Mouse (Mus musculus): ENCODE data around the gene Zfp750. TPM values are rescaled to one million over a fixed set of nuclear protein-coding genes. Genes with fewer than 3 reads are reported as not detected.

Gene Zfp750
- total RNA-seq, 2 experiments from 2014 or later: 0.17 TPM; not detected in 1

GRCm38 (mm10) chr11:121481129-121481528 is 38.0 kb downstream of the Zfp750 start:
- no peak for ATAC-seq (replicated peaks; ENCODE audit: low FRiP score, poor library complexity, severe bottlenecking)

- ATAC-seq (replicated peaks; ENCODE audit: low FRiP score, poor library complexity, severe bottlenecking): no peak
Measured at GRCm38 (mm10) chr11:121479476-121480203, 39.5 kb downstream of the Zfp750 start.

- peak; percentile 85 for ATAC-seq (replicated peaks; ENCODE audit: low FRiP score, poor library complexity, severe bottlenecking)
Measured at GRCm38 (mm10) chr11:121475699-121476415, 43.3 kb downstream of the Zfp750 start.

- ATAC-seq (replicated peaks; ENCODE audit: low FRiP score, poor library complexity, severe bottlenecking): no peak
Measured at GRCm38 (mm10) chr11:121474831-121475230, 44.3 kb downstream of the Zfp750 start.

GRCm38 (mm10) chr11:121467408-121467807 is 51.7 kb downstream of the Zfp750 start:
- ATAC-seq (replicated peaks; ENCODE audit: low FRiP score, poor library complexity, severe bottlenecking): no peak

Other genes starting within 250 kb of the Zfp750 start
- gene Wdr45b, start 164.9 kb downstream of the Zfp750 start, total RNA-seq (2015; ENCODE audit: low replicate concordance): 10.6 and 14.4 TPM in 2 replicates
- 19.2 and 22.6 TPM in 2 replicates for gene Wdr45b, start 164.9 kb downstream of the Zfp750 start, total RNA-seq (2017; ENCODE audit: low replicate concordance)
- not detected in 2 replicates for gene Rab40b, start 131.1 kb downstream of the Zfp750 start, total RNA-seq (2015; ENCODE audit: low replicate concordance)
- not detected in 2 replicates for gene Rab40b, start 131.1 kb downstream of the Zfp750 start, total RNA-seq (2017; ENCODE audit: low replicate concordance)
- gene Fn3krp, start 97.9 kb downstream of the Zfp750 start, total RNA-seq (2015; ENCODE audit: low replicate concordance): 76.1 and 78.2 TPM in 2 replicates
- 150 and 165 TPM in 2 replicates for gene Fn3krp, start 97.9 kb downstream of the Zfp750 start, total RNA-seq (2017; ENCODE audit: low replicate concordance)
- gene Fn3k, start 84.4 kb downstream of the Zfp750 start, total RNA-seq (2015; ENCODE audit: low replicate concordance): 159 and 182 TPM in 2 replicates
- 220 and 265 TPM in 2 replicates for gene Fn3k, start 84.4 kb downstream of the Zfp750 start, total RNA-seq (2017; ENCODE audit: low replicate concordance)
- 67.3 and 91.8 TPM in 2 replicates for gene Tbcd, start 67.4 kb downstream of the Zfp750 start, total RNA-seq (2015; ENCODE audit: low replicate concordance)
- 76.7 and 101 TPM in 2 replicates for gene Tbcd, start 67.4 kb downstream of the Zfp750 start, total RNA-seq (2017; ENCODE audit: low replicate concordance)
- 0.63 and 0.77 TPM in 2 replicates for gene B3gntl1, start 153.8 kb upstream of the Zfp750 start, total RNA-seq (2015; ENCODE audit: low replicate concordance)
- 0.84 and 1.9 TPM in 2 replicates for gene B3gntl1, start 153.8 kb upstream of the Zfp750 start, total RNA-seq (2017; ENCODE audit: low replicate concordance)
- 2.3 and 10.9 TPM in 2 replicates for gene Metrnl, start 182.2 kb upstream of the Zfp750 start, total RNA-seq (2015; ENCODE audit: low replicate concordance)
- 2.3 and 4.2 TPM in 2 replicates for gene Metrnl, start 182.2 kb upstream of the Zfp750 start, total RNA-seq (2017; ENCODE audit: low replicate concordance)